Mouse (Mus musculus): ENCODE measurements around the gene Mast4. TPM values are rescaled to one million over a fixed set of nuclear protein-coding genes. Genes with fewer than 3 reads are reported as not detected.

Gene Mast4
- polyA plus RNA-seq, 1 experiment from 2014 or later, result 33.0 TPM

GRCm38 (mm10) chr13:102803206-102803605 lies 531.1 kb downstream of the Mast4 start:
- ATAC-seq (ENCODE audit: low read depth), result no peak

DNA sequence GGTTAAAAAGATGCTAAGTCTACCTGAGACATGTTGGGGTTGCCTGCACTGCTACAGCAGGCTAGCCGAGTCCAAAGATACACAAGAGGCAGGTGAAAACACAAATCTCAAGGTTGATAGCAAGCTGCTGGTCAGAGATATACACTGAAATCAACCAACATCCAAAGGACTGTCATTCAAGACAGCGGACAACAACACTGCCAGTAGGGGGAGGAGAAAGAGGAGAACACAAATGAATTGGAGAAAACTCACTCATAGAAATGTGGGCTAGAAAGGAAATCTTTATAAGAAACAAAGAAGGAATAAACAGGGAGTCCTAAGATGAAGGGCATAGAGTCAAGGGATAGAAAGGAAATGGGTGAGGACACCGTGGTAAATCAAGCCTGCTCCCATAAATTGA lies 542.1 kb downstream of the Mast4 start:
- no peaks in the 10 kb centered on the region for H3K4me1 ChIP-seq (ENCODE audit: control insufficient read depth, insufficient read depth, low read length)
- H3K9me3 ChIP-seq (ENCODE audit: control insufficient read depth, low read length), result no peaks in the 10 kb centered on the region
- H3K36me3 ChIP-seq (ENCODE audit: control insufficient read depth, insufficient read depth, low read length), result no peaks in the 10 kb centered on the region
- no peak for ATAC-seq (ENCODE audit: low read depth)
- no peak overlapping the region for H3K27ac ChIP-seq (ENCODE audit: low read depth, low read length)
- H3K4me3 ChIP-seq (ENCODE audit: low read depth, low read length), result no peak overlapping the region
- H3K27me3 ChIP-seq (ENCODE audit: control insufficient read depth, insufficient read depth, low read length), result no peaks in the 10 kb centered on the region
- no peak overlapping the region for H3K4me2 ChIP-seq (ENCODE audit: low read depth, low read length)
- H3K9ac ChIP-seq (replicated peaks; ENCODE audit: low read depth, low read length), result no peak overlapping the region
- WGBS, result 99% methylated on average over 3 of the region's 3 CpGs

More at GRCm38 (mm10) chr13:102803206-102803605, 531.1 kb downstream of the Mast4 start:
- Histone ChIP-seq H3K27ac (ENCODE audit: low read depth, low read length) (no peak overlapping the region), H3K4me2 (ENCODE audit: low read depth, low read length) (no peak overlapping the region), H3K9ac (replicated peaks; ENCODE audit: low read depth, low read length) (no peak overlapping the region), H3K27me3 (ENCODE audit: control insufficient read depth, insufficient read depth, low read length) (no peaks in the 10 kb centered on the region), H3K36me3 (ENCODE audit: control insufficient read depth, insufficient read depth, low read length) (no peaks in the 10 kb centered on the region), H3K4me1 (ENCODE audit: control insufficient read depth, insufficient read depth, low read length) (no peaks in the 10 kb centered on the region), H3K4me3 (ENCODE audit: low read depth, low read length) (no peak overlapping the region), H3K9me3 (ENCODE audit: control insufficient read depth, low read length) (no peaks in the 10 kb centered on the region)
- WGBS, result 45% methylated on average over 9 of the region's 9 CpGs

- Histone ChIP-seq H3K36me3 (ENCODE audit: control insufficient read depth, insufficient read depth, low read length) (no peaks in the 10 kb centered on the region), H3K9ac (replicated peaks; ENCODE audit: low read depth, low read length) (no peak overlapping the region), H3K27me3 (ENCODE audit: control insufficient read depth, insufficient read depth, low read length) (no peaks in the 10 kb centered on the region), H3K9me3 (ENCODE audit: control insufficient read depth, low read length) (no peaks in the 10 kb centered on the region), H3K27ac (ENCODE audit: low read depth, low read length) (no peak overlapping the region), H3K4me1 (ENCODE audit: control insufficient read depth, insufficient read depth, low read length) (no peaks in the 10 kb centered on the region), H3K4me2 (ENCODE audit: low read depth, low read length) (no peak overlapping the region), H3K4me3 (ENCODE audit: low read depth, low read length) (no peak overlapping the region)
- WGBS, result 42% methylated on average over 6 of the region's 6 CpGs
- no peak for ATAC-seq (ENCODE audit: low read depth)
Observed at GRCm38 (mm10) chr13:102790601-102791155, 543.6 kb downstream of the Mast4 start.

GRCm38 (mm10) chr13:102786666-102787230 lies 547.5 kb downstream of the Mast4 start:
- H3K4me3 ChIP-seq (ENCODE audit: low read depth, low read length), result no peak overlapping the region
- no peaks in the 10 kb centered on the region for H3K27me3 ChIP-seq (ENCODE audit: control insufficient read depth, insufficient read depth, low read length)
- no peak overlapping the region for H3K9ac ChIP-seq (replicated peaks; ENCODE audit: low read depth, low read length)
- H3K27ac ChIP-seq (ENCODE audit: low read depth, low read length), result no peak overlapping the region
- WGBS, result 77% methylated on average over 10 of the region's 10 CpGs
- H3K4me1 ChIP-seq (ENCODE audit: control insufficient read depth, insufficient read depth, low read length), result no peaks in the 10 kb centered on the region
- no peak overlapping the region for H3K4me2 ChIP-seq (ENCODE audit: low read depth, low read length)
- no peaks in the 10 kb centered on the region for H3K9me3 ChIP-seq (ENCODE audit: control insufficient read depth, low read length)
- H3K36me3 ChIP-seq (ENCODE audit: control insufficient read depth, insufficient read depth, low read length), result no peaks in the 10 kb centered on the region
- no peak for ATAC-seq (ENCODE audit: low read depth)

DNA sequence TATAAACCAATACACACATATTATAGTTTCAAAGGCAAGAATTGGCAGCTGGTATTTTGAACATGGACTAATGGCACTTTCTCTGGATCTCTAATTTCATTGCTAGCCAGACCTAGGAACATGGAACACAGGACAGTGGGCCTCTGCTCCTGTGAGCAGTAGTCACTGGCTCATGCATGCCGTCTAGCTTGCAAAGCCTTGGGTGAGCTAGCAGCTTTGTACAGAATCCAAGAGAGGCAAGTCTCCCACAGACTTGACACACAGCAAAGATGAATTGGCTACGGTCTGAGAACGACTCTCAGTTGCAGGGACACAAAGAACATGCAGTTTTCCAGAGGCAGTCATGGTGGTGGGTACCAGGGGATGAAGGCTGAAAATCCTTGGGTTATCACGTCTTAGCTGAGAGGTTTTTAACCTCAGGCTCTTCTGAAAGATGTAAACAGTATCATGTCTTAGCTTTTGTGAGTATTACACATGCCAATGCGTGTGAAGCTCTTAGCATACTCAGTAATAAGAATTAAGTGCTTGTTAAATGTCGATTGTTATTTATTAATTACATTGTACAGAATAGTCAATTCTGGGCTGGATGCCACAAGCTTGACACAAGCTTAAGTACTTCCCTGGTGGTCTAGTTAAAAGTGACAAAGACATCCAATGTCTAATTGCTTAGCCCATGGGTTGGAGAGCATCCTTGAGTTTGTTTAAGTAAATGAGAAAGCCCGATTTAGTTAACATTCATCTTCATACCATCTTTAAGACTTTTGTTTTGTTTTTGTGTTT lies 550.6 kb downstream of the Mast4 start:
- Histone ChIP-seq H3K36me3 (ENCODE audit: control insufficient read depth, insufficient read depth, low read length) (no peaks in the 10 kb centered on the region), H3K4me1 (ENCODE audit: control insufficient read depth, insufficient read depth, low read length) (no peaks in the 10 kb centered on the region), H3K27ac (ENCODE audit: low read depth, low read length) (no peak overlapping the region), H3K4me2 (ENCODE audit: low read depth, low read length) (no peak overlapping the region), H3K9ac (replicated peaks; ENCODE audit: low read depth, low read length) (no peak overlapping the region), H3K27me3 (ENCODE audit: control insufficient read depth, insufficient read depth, low read length) (no peaks in the 10 kb centered on the region), H3K9me3 (ENCODE audit: control insufficient read depth, low read length) (no peaks in the 10 kb centered on the region), H3K4me3 (ENCODE audit: low read depth, low read length) (no peak overlapping the region)
- ATAC-seq (ENCODE audit: low read depth), result no peak
- WGBS, result 54% methylated on average over 7 of the region's 7 CpGs

GRCm38 (mm10) chr13:102779275-102779674 lies 555.0 kb downstream of the Mast4 start:
- Histone ChIP-seq H3K4me2 (ENCODE audit: low read depth, low read length) (no peak overlapping the region), H3K36me3 (ENCODE audit: control insufficient read depth, insufficient read depth, low read length) (no peaks in the 10 kb centered on the region), H3K4me1 (ENCODE audit: control insufficient read depth, insufficient read depth, low read length) (peaks cover 8% of the 10 kb centered on the region; the same call in 1 of the 2 replicates), H3K9ac (replicated peaks; ENCODE audit: low read depth, low read length) (no peak overlapping the region), H3K9me3 (ENCODE audit: control insufficient read depth, low read length) (no peaks in the 10 kb centered on the region), H3K27me3 (ENCODE audit: control insufficient read depth, insufficient read depth, low read length) (no peaks in the 10 kb centered on the region), H3K4me3 (ENCODE audit: low read depth, low read length) (no peak overlapping the region), H3K27ac (ENCODE audit: low read depth, low read length) (no peak overlapping the region)
- ATAC-seq (ENCODE audit: low read depth), result no peak
- WGBS, result 50% methylated on average over 3 of the region's 3 CpGs

DNA sequence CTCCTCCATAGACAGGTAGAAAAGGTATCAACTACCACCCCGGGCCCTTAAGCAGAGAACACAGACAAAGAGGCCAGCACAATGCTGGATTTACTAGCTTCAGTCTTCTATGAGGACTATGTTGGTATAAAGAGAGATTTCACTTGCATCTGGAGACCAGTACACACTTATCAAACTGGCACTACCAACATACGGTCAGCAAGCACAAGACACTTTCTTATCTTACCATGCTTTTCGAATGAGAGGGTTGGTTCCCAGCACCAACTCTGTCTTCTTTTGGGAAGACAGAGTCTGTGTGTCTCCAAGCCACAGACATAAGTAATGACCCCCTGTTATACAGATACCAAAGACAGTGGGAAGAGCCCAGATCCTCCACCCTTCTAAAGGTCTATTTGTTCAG lies 555.4 kb downstream of the Mast4 start:
- ATAC-seq (ENCODE audit: low read depth), result no peak
- Histone ChIP-seq H3K27me3 (ENCODE audit: control insufficient read depth, insufficient read depth, low read length) (no peaks in the 10 kb centered on the region), H3K9me3 (ENCODE audit: control insufficient read depth, low read length) (no peaks in the 10 kb centered on the region), H3K4me2 (ENCODE audit: low read depth, low read length) (no peak overlapping the region), H3K4me1 (ENCODE audit: control insufficient read depth, insufficient read depth, low read length) (peaks cover 8% of the 10 kb centered on the region; the same call in 1 of the 2 replicates), H3K27ac (ENCODE audit: low read depth, low read length) (no peak overlapping the region), H3K9ac (replicated peaks; ENCODE audit: low read depth, low read length) (no peak overlapping the region), H3K4me3 (ENCODE audit: low read depth, low read length) (no peak overlapping the region), H3K36me3 (ENCODE audit: control insufficient read depth, insufficient read depth, low read length) (no peaks in the 10 kb centered on the region)
- WGBS, result 93% methylated on average over 3 of the region's 3 CpGs

- 84% methylated on average over 6 of the region's 6 CpGs for WGBS
- Histone ChIP-seq H3K27ac (ENCODE audit: low read depth, low read length) (no peak overlapping the region), H3K9me3 (ENCODE audit: control insufficient read depth, low read length) (no peaks in the 10 kb centered on the region), H3K4me3 (ENCODE audit: low read depth, low read length) (no peak overlapping the region), H3K4me1 (ENCODE audit: control insufficient read depth, insufficient read depth, low read length) (peaks cover 8% of the 10 kb centered on the region; the same call in 1 of the 2 replicates), H3K27me3 (ENCODE audit: control insufficient read depth, insufficient read depth, low read length) (no peaks in the 10 kb centered on the region), H3K4me2 (ENCODE audit: low read depth, low read length) (no peak overlapping the region), H3K9ac (replicated peaks; ENCODE audit: low read depth, low read length) (no peak overlapping the region), H3K36me3 (ENCODE audit: control insufficient read depth, insufficient read depth, low read length) (no peaks in the 10 kb centered on the region)
- no peak for ATAC-seq (ENCODE audit: low read depth)
Observed at GRCm38 (mm10) chr13:102775506-102775905, 558.8 kb downstream of the Mast4 start.

- Histone ChIP-seq H3K4me1 (ENCODE audit: control insufficient read depth, insufficient read depth, low read length) (peaks cover 8% of the 10 kb centered on the region; the same call in 1 of the 2 replicates), H3K4me3 (ENCODE audit: low read depth, low read length) (no peak overlapping the region), H3K9me3 (ENCODE audit: control insufficient read depth, low read length) (no peaks in the 10 kb centered on the region), H3K4me2 (ENCODE audit: low read depth, low read length) (no peak overlapping the region), H3K9ac (replicated peaks; ENCODE audit: low read depth, low read length) (no peak overlapping the region), H3K27me3 (ENCODE audit: control insufficient read depth, insufficient read depth, low read length) (no peaks in the 10 kb centered on the region), H3K36me3 (ENCODE audit: control insufficient read depth, insufficient read depth, low read length) (no peaks in the 10 kb centered on the region), H3K27ac (ENCODE audit: low read depth, low read length) (peak overlapping the region; percentile 13; the same call in 1 of the 2 replicates)
- WGBS, result 20% methylated on average over 7 of the region's 7 CpGs
- ATAC-seq (ENCODE audit: low read depth), result peak; percentile 83; the same call in 1 of the 2 replicates
Observed at GRCm38 (mm10) chr13:102774786-102775201, 559.5 kb downstream of the Mast4 start.
